Mouse (Mus musculus): ENCODE measurements around the gene Smyd1. TPM values are rescaled to one million over a fixed set of nuclear protein-coding genes. Genes with fewer than 3 reads are reported as not detected.

Smyd1 gene
- polyA plus RNA-seq, 1 experiment from 2014 or later, result 0.18 TPM

DNA sequence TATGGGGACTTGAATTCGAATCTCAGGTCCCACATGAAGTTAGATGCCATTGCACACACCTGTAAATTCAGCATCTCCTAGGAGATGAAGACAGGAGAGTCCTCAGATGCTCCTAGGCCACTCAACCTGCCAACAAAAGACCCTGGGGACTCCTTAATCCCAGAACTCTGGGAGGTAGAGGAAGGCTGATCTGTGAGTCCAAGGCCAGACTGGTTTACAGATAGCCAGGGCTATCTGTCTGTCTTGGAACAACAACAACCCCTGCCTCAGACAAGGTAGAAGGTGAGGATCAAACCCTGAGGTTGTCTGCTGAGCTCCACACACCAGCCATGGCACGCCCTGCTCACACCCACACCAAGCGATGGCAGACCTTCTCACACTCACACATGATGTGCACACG, 62.9 kb downstream of the Smyd1 start:
- Histone ChIP-seq H3K27ac (replicated peaks; ENCODE audit: low read depth, low read length) (no peak overlapping the region), H3K4me2 (ENCODE audit: low read length) (no peak overlapping the region), H3K4me3 (replicated peaks; ENCODE audit: low read depth, low read length) (no peak overlapping the region), H3K27me3 (ENCODE audit: control insufficient read depth, insufficient read depth, low read length) (no peaks in the 10 kb centered on the region), H3K36me3 (ENCODE audit: control insufficient read depth, insufficient read depth, low read length) (no peaks in the 10 kb centered on the region), H3K9me3 (ENCODE audit: control insufficient read depth, low read length) (no peaks in the 10 kb centered on the region), H3K4me1 (ENCODE audit: control insufficient read depth, insufficient read depth, low read length) (no peaks in the 10 kb centered on the region), H3K9ac (replicated peaks; ENCODE audit: low read length) (no peak overlapping the region)
- no peak for ATAC-seq (ENCODE audit: low FRiP score, low TSS enrichment)
- no peak for DNase-seq
- WGBS, result 83% methylated on average over 4 of the region's 4 CpGs

DNA sequence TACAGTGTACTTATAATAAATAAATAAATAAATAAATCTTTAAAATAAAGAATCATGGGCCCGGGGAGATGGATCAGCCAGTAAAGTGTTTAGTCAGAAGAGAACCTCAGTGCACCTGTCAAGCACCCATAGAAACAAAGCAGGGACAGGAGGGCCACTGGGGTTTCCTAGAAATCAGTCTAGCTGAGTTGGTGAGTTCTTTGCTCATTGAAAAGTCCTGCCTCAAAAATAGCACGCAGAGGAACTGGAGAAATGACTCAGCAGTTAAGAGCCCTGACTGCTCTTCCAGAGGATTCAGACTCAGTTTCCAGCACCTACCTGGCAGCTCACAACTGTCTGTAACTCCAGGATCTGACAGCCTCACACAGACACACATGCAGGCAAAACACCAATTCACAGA, 63.5 kb downstream of the Smyd1 start:
- ATAC-seq (ENCODE audit: low FRiP score, low TSS enrichment), result no peak
- no peaks in the 10 kb centered on the region for H3K36me3 ChIP-seq (ENCODE audit: control insufficient read depth, insufficient read depth, low read length)
- H3K4me3 ChIP-seq (replicated peaks; ENCODE audit: low read depth, low read length), result no peak overlapping the region
- H3K27ac ChIP-seq (replicated peaks; ENCODE audit: low read depth, low read length), result no peak overlapping the region
- H3K9me3 ChIP-seq (ENCODE audit: control insufficient read depth, low read length), result no peaks in the 10 kb centered on the region
- DNase-seq, result no peak
- H3K9ac ChIP-seq (replicated peaks; ENCODE audit: low read length), result no peak overlapping the region
- 94% methylated on average over 2 of the region's 2 CpGs for WGBS
- no peaks in the 10 kb centered on the region for H3K4me1 ChIP-seq (ENCODE audit: control insufficient read depth, insufficient read depth, low read length)
- no peaks in the 10 kb centered on the region for H3K27me3 ChIP-seq (ENCODE audit: control insufficient read depth, insufficient read depth, low read length)
- no peak overlapping the region for H3K4me2 ChIP-seq (ENCODE audit: low read length)

DNA sequence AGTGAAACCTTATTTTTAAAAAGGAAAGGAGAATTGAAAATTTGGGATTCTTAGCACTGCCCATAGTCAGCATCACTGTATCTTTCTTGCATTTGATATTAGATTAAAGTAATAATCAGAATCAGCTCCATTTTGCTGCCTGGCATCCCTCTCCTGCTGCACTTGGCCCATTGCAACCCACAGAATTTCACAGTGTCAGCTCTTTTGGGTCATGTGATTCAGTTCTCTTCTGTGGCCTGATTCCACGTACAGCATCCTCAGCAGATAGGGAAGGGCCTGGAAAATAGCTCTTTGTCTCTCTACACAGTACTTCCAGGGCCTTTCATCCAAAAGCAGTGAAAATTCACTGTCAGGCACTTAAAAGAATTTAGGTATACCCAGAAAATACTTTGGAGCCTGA, 64.7 kb downstream of the Smyd1 start:
- Histone ChIP-seq H3K4me3 (replicated peaks; ENCODE audit: low read depth, low read length) (no peak overlapping the region), H3K9ac (replicated peaks; ENCODE audit: low read length) (no peak overlapping the region), H3K4me2 (ENCODE audit: low read length) (no peak overlapping the region), H3K4me1 (ENCODE audit: control insufficient read depth, insufficient read depth, low read length) (no peaks in the 10 kb centered on the region), H3K9me3 (ENCODE audit: control insufficient read depth, low read length) (no peaks in the 10 kb centered on the region), H3K36me3 (ENCODE audit: control insufficient read depth, insufficient read depth, low read length) (no peaks in the 10 kb centered on the region), H3K27ac (replicated peaks; ENCODE audit: low read depth, low read length) (no peak overlapping the region), H3K27me3 (ENCODE audit: control insufficient read depth, insufficient read depth, low read length) (no peaks in the 10 kb centered on the region)
- no peak for DNase-seq
- no peak for ATAC-seq (ENCODE audit: low FRiP score, low TSS enrichment)
- 50% methylated on average over 1 of the region's 1 CpGs for WGBS

DNA sequence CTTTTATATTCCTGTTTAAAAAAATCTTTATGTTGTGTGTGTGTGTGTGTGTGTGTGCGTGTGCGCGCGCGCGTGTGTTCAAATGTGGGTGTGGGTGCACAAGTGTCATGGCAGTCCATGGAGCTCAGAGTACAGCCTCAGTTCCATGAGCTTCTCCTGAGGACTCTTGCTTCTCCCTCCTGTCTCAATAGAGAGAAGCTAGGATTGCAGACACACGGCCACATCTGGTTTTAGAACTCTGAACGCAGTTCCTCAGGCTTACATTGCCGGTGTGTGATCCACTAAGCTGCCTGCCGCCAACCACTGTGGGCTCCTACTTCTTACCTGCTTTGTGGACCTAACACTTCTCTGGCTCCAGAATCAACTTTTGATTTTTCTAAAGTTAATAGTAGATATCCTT, 65.9 kb downstream of the Smyd1 start:
- H3K27me3 ChIP-seq (ENCODE audit: control insufficient read depth, insufficient read depth, low read length), result no peaks in the 10 kb centered on the region
- no peaks in the 10 kb centered on the region for H3K9me3 ChIP-seq (ENCODE audit: control insufficient read depth, low read length)
- H3K4me1 ChIP-seq (ENCODE audit: control insufficient read depth, insufficient read depth, low read length), result no peaks in the 10 kb centered on the region
- no peak for ATAC-seq (ENCODE audit: low FRiP score, low TSS enrichment)
- H3K27ac ChIP-seq (replicated peaks; ENCODE audit: low read depth, low read length), result no peak overlapping the region
- H3K4me2 ChIP-seq (ENCODE audit: low read length), result no peak overlapping the region
- no peak for DNase-seq
- H3K36me3 ChIP-seq (ENCODE audit: control insufficient read depth, insufficient read depth, low read length), result no peaks in the 10 kb centered on the region
- no peak overlapping the region for H3K4me3 ChIP-seq (replicated peaks; ENCODE audit: low read depth, low read length)
- no peak overlapping the region for H3K9ac ChIP-seq (replicated peaks; ENCODE audit: low read length)
- WGBS, result 94% methylated on average over 10 of the region's 10 CpGs

DNA sequence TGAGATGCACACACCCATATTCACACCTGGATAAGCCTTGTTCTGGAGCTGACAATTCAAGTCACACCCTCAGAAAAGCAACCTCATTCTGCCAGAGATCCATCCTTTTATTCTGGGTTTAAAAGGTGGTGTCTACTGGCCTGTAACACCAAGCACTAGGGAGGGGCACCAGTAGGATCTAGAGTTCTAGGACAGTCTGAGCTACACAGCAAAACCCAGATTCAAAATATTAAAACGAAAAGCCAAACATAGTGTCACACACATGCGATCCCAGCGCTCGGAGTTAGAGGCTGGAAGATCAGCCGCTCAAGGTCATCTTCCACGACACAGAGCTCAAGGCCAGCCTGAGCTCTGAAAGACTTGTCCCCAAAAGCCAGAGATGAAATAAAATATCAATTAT, 67.6 kb downstream of the Smyd1 start:
- H3K4me2 ChIP-seq (ENCODE audit: low read length), result no peak overlapping the region
- DNase-seq (no peak), ATAC-seq (ENCODE audit: low FRiP score, low TSS enrichment) (no peak)
- no peak overlapping the region for H3K9ac ChIP-seq (replicated peaks; ENCODE audit: low read length)
- no peak overlapping the region for H3K4me3 ChIP-seq (replicated peaks; ENCODE audit: low read depth, low read length)
- no peaks in the 10 kb centered on the region for H3K9me3 ChIP-seq (ENCODE audit: control insufficient read depth, low read length)
- 93% methylated on average over 6 of the region's 6 CpGs for WGBS
- no peaks in the 10 kb centered on the region for H3K4me1 ChIP-seq (ENCODE audit: control insufficient read depth, insufficient read depth, low read length)
- H3K27ac ChIP-seq (replicated peaks; ENCODE audit: low read depth, low read length), result no peak overlapping the region
- no peaks in the 10 kb centered on the region for H3K36me3 ChIP-seq (ENCODE audit: control insufficient read depth, insufficient read depth, low read length)
- H3K27me3 ChIP-seq (ENCODE audit: control insufficient read depth, insufficient read depth, low read length), result no peaks in the 10 kb centered on the region

DNA sequence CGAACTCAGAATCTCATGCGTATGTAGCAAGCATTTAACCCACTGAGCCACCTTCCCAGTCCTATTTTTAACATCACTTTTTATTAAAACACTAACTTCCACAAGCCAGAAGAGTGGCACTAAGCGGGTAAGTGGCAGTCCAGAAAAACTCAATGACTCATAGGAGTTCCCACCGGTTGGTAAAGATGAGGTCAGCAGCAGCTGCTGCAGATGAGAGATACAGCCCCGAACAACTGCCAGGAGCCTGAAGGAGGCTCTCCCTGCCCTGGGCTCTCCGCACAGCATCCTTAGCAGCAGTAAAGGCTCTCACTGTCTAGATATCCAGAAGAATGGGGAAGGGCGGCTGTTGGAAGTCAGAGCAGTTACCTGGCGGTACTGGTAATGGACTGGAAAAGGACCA, 71.1 kb downstream of the Smyd1 start:
- H3K27me3 ChIP-seq (ENCODE audit: control insufficient read depth, insufficient read depth, low read length), result no peaks in the 10 kb centered on the region
- 91% methylated on average over 8 of the region's 8 CpGs for WGBS
- DNase-seq, result no peak
- H3K4me3 ChIP-seq (replicated peaks; ENCODE audit: low read depth, low read length), result no peak overlapping the region
- no peak for ATAC-seq (ENCODE audit: low FRiP score, low TSS enrichment)
- H3K9me3 ChIP-seq (ENCODE audit: control insufficient read depth, low read length), result no peaks in the 10 kb centered on the region
- H3K27ac ChIP-seq (replicated peaks; ENCODE audit: low read depth, low read length), result no peak overlapping the region
- H3K9ac ChIP-seq (replicated peaks; ENCODE audit: low read length), result no peak overlapping the region
- H3K36me3 ChIP-seq (ENCODE audit: control insufficient read depth, insufficient read depth, low read length), result no peaks in the 10 kb centered on the region
- no peak overlapping the region for H3K4me2 ChIP-seq (ENCODE audit: low read length)
- no peaks in the 10 kb centered on the region for H3K4me1 ChIP-seq (ENCODE audit: control insufficient read depth, insufficient read depth, low read length)

DNA sequence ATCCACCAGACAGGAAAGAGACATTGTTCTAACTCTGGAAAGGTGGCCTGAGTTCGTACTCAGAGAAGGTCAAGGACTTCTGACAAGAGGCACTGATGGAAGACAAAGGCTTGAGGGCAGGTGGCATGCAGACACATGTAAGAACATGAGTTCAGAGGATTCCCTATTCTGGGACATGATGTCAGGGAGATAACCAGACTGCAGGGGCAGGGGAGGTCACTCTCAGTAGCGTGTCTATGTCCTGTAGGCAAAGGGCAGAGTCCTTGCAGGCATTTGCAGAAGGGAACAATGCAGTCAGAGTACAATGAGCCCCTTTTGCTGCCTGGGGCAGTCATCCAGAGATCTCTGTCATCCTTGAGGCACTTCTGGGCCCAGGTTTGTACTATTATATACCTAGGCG, 72.4 kb downstream of the Smyd1 start:
- Histone ChIP-seq H3K9me3 (ENCODE audit: control insufficient read depth, low read length) (no peaks in the 10 kb centered on the region), H3K4me2 (ENCODE audit: low read length) (no peak overlapping the region), H3K27ac (replicated peaks; ENCODE audit: low read depth, low read length) (no peak overlapping the region), H3K4me3 (replicated peaks; ENCODE audit: low read depth, low read length) (no peak overlapping the region), H3K27me3 (ENCODE audit: control insufficient read depth, insufficient read depth, low read length) (no peaks in the 10 kb centered on the region), H3K36me3 (ENCODE audit: control insufficient read depth, insufficient read depth, low read length) (no peaks in the 10 kb centered on the region), H3K9ac (replicated peaks; ENCODE audit: low read length) (no peak overlapping the region), H3K4me1 (ENCODE audit: control insufficient read depth, insufficient read depth, low read length) (no peaks in the 10 kb centered on the region)
- DNase-seq (no peak), ATAC-seq (ENCODE audit: low FRiP score, low TSS enrichment) (no peak)
- 70% methylated on average over 3 of the region's 3 CpGs for WGBS

DNA sequence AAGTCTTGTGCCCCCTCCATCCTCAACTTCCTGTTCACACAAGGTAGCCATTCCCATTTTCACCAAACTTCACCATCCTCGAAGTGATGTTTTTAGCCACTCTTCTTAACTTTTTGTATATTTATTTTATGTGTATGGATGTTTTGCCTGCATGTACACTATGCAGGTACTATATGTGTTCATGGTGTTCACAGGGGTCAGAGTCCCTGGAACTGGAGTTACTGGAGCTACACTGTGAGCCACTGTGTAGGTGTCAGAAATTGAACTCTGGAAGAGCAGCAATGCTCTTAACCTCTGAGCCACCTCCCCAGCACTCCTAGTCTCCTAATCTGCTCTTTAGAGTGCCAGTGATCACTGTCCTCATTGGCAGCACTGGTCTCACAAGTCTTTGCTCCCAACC, 73.6 kb downstream of the Smyd1 start:
- WGBS, result 92% methylated on average over 1 of the region's 1 CpGs
- no peak for DNase-seq

DNA sequence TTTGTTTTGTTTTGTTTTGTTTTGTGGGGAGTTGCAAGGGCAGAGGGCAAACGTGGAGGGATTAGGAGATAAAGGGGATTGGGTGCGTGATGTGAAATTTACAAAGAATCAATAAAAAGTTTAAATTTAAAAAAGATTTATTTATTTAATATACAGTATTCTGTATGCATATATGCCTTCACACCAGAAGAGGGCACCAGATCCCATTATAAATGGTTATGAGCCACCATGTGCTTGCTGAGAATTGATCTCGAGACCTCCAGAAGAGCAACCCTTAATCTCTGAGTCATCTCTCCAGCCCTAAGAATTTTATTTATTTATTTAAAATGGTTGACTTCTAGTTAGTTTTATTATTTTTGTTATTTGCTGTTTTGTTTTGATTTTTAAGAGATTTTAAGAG, 78.8 kb downstream of the Smyd1 start:
- no peak overlapping the region for H3K4me2 ChIP-seq (ENCODE audit: low read length)

More for the DNA sequence above, 73.6 kb downstream of the Smyd1 start:
- Histone ChIP-seq H3K9me3 (ENCODE audit: control insufficient read depth, low read length) (no peaks in the 10 kb centered on the region), H3K27me3 (ENCODE audit: control insufficient read depth, insufficient read depth, low read length) (no peaks in the 10 kb centered on the region), H3K9ac (replicated peaks; ENCODE audit: low read length) (no peak overlapping the region), H3K27ac (replicated peaks; ENCODE audit: low read depth, low read length) (no peak overlapping the region), H3K36me3 (ENCODE audit: control insufficient read depth, insufficient read depth, low read length) (no peaks in the 10 kb centered on the region), H3K4me3 (replicated peaks; ENCODE audit: low read depth, low read length) (no peak overlapping the region), H3K4me2 (ENCODE audit: low read length) (no peak overlapping the region), H3K4me1 (ENCODE audit: control insufficient read depth, insufficient read depth, low read length) (no peaks in the 10 kb centered on the region)
- ATAC-seq (ENCODE audit: low FRiP score, low TSS enrichment), result no peak

More for the DNA sequence above, 78.8 kb downstream of the Smyd1 start:
- 87% methylated on average over 3 of the region's 3 CpGs for WGBS
- Histone ChIP-seq H3K9me3 (ENCODE audit: control insufficient read depth, low read length) (no peaks in the 10 kb centered on the region), H3K27ac (replicated peaks; ENCODE audit: low read depth, low read length) (no peak overlapping the region), H3K4me3 (replicated peaks; ENCODE audit: low read depth, low read length) (no peak overlapping the region), H3K27me3 (ENCODE audit: control insufficient read depth, insufficient read depth, low read length) (no peaks in the 10 kb centered on the region), H3K4me1 (ENCODE audit: control insufficient read depth, insufficient read depth, low read length) (no peaks in the 10 kb centered on the region), H3K9ac (replicated peaks; ENCODE audit: low read length) (no peak overlapping the region), H3K36me3 (ENCODE audit: control insufficient read depth, insufficient read depth, low read length) (no peaks in the 10 kb centered on the region)
- DNase-seq (no peak), ATAC-seq (ENCODE audit: low FRiP score, low TSS enrichment) (no peak)

Measured in midbrain, embryonic 14.5 days (tissue).